Mouse (Mus musculus) neural tube, embryonic 10.5 days (tissue): ENCODE data around the gene Nap1l4.

ENCODE experiments used
- DNase-seq: peaks from one replicate; pipeline ENCODE4 v3.0.0-alpha.2; 2017; ENCODE audit warnings: low spot score; ENCODE audit errors: extremely low spot score

The Nap1l4 gene

GRCm38 (mm10) chr7:143480498-143480897 is 68.4 kb downstream of the Nap1l4 start:
- DNase-seq, result peak; percentile 53

GRCm38 (mm10) chr7:143477800-143478199 is 71.1 kb downstream of the Nap1l4 start:
- DNase-seq, result no peak

GRCm38 (mm10) chr7:143476702-143477335 is 72.1 kb downstream of the Nap1l4 start:
- no peak for DNase-seq

- DNase-seq, result no peak
These were observed 73.0 kb downstream of the Nap1l4 start for GRCm38 (mm10) chr7:143475876-143476275.

GRCm38 (mm10) chr7:143474811-143475210 is 74.1 kb downstream of the Nap1l4 start:
- no peak for DNase-seq

GRCm38 (mm10) chr7:143473347-143474101 is 75.4 kb downstream of the Nap1l4 start, which contains the start of gene Slc22a18:
Gene Slc22a18, plus strand, starts transcription at chr7:143473736.
- no peak for DNase-seq

GRCm38 (mm10) chr7:143469946-143470345 is 79.0 kb downstream of the Nap1l4 start:
- DNase-seq, result peak; percentile 80

- DNase-seq, result no peak
These were observed 81.2 kb downstream of the Nap1l4 start for GRCm38 (mm10) chr7:143467714-143468113.

GRCm38 (mm10) chr7:143466099-143466677 is 82.7 kb downstream of the Nap1l4 start:
- peak; percentile 91 for DNase-seq

GRCm38 (mm10) chr7:143464811-143465560 is 83.9 kb downstream of the Nap1l4 start:
- DNase-seq, result peak; percentile 72

- peak; percentile 84 for DNase-seq
These were observed 85.0 kb downstream of the Nap1l4 start for GRCm38 (mm10) chr7:143463865-143464415.
